Comparison of ENCODE assay signal across 8 mouse cellular contexts in genomic region chr10:95515293-95515931, GRCm38 (mm10). TPM values are rescaled to one million over a fixed set of nuclear protein-coding genes. Genes with fewer than 3 reads are reported as not detected.
DNase-seq lines count a peak whose midpoint lies in the region; ATAC-seq and TF ChIP-seq lines count a peak whose summit lies in the region.

No protein-coding gene starts in this region.

- H3K9me3 ChIP-seq in intestine, embryonic 16.5 days (ENCODE audit: control insufficient read depth, low read length), result peaks cover 3% of the 10 kb centered on the region; the same call in 1 of the 2 replicates

- TF ChIP-seq POLR2A in lung, adult 2 months (IDR thresholded peaks at IDR 0.05; ENCODE audit: borderline replicate concordance, extremely low read depth, low read depth, low read length), result no peak

- DNase-seq in embryo, embryonic 10 days (ENCODE audit: low spot score), result peak; percentile 37
- no peak for DNase-seq in embryo, embryonic 9.5 days (ENCODE audit: extremely low spot score)
- DNase-seq in NIH3T3 (ENCODE audit: low read depth), result peak; percentile 59
- peak; percentile 68 for DNase-seq in gastrocnemius, postnatal 10 days
- peak; percentile 59 for DNase-seq in lung, adult 2 months

- H3K4me3 ChIP-seq in intestine, embryonic 16.5 days (ENCODE audit: low read length), result peak overlapping the region; percentile 93
- H3K4me3 ChIP-seq in lung, adult 2 months (replicated peaks; ENCODE audit: extremely low read depth, low read depth, low read length), result peak overlapping the region; percentile 87

- peak overlapping the region; percentile 99 for H3K27ac ChIP-seq in intestine, embryonic 16.5 days (ENCODE audit: low read length)

- ATAC-seq in common myeloid progenitor, adult 5-6 weeks (replicated peaks; ENCODE audit: low read depth, poor library complexity, severe bottlenecking), result peak; percentile 20; the same call in 1 of the 2 replicates
- ATAC-seq in intestine, embryonic 16.5 days, result peak; percentile 71
- ATAC-seq in neutrophil, adult 5-6 weeks (ENCODE audit: extremely low read depth, insufficient number of reproducible peaks, low FRiP score, poor library complexity, severe bottlenecking), result 0 out of 2 replicates have a peak, but pooled peaks have one; percentile 1

- TF ChIP-seq CTCF in lung, adult 2 months (IDR thresholded peaks at IDR 0.05; ENCODE audit: insufficient read depth, low read length), result no peak

- H3K4me2 ChIP-seq in intestine, embryonic 16.5 days (ENCODE audit: low read depth, low read length), result peak overlapping the region; percentile 55

- no peaks in the 10 kb centered on the region for H3K27me3 ChIP-seq in intestine, embryonic 16.5 days (replicated peaks; ENCODE audit: control insufficient read depth, insufficient read depth, low read length)

- under 1% methylated on average over 79 of the region's 80 CpGs for WGBS in intestine, embryonic 16.5 days
- WGBS in lung, adult 2 months, result under 1% methylated on average over 79 of the region's 80 CpGs

- peak overlapping the region; percentile 99 for H3K9ac ChIP-seq in intestine, embryonic 16.5 days (ENCODE audit: low read depth, low read length)

- H3K4me1 ChIP-seq in intestine, embryonic 16.5 days (ENCODE audit: control insufficient read depth, insufficient read depth, low read length), result peaks cover 12% of the 10 kb centered on the region
- H3K4me1 ChIP-seq in lung, adult 2 months (ENCODE audit: control insufficient read depth, insufficient read depth, low read length), result peaks cover 5% of the 10 kb centered on the region

- H3K36me3 ChIP-seq in intestine, embryonic 16.5 days (ENCODE audit: control insufficient read depth, insufficient read depth, low read length), result no peaks in the 10 kb centered on the region

RNA-seq across cellular contexts. Expression of gene Ube2n, which starts 0.5 kb away (rescaled TPM):
- total RNA-seq in common myeloid progenitor, adult 5-6 weeks (2017), result 146 and 182 TPM in 2 replicates
- total RNA-seq in gastrocnemius, postnatal 10 days (2021), result 100 to 1,000 TPM; 111 to 139 TPM
- polyA plus RNA-seq in intestine, embryonic 16.5 days (2015; fragmentation: Nextera tagmentation; extraction: Ambion mirVana), result 251 and 288 TPM in 2 replicates
- 25.5 and 41.1 TPM in 2 replicates for polyA plus RNA-seq in lung, adult 2 months (2012; rRNA removed)
- total RNA-seq in neutrophil, adult 5-6 weeks (2017), result 79.7 and 91.8 TPM in 2 replicates

RNA-seq across cellular contexts. Expression of gene Mrpl42, which starts 13.7 kb away (rescaled TPM):
- total RNA-seq in common myeloid progenitor, adult 5-6 weeks (2017), result 160 and 174 TPM in 2 replicates
- 100 to 1,000 TPM; 222 to 273 TPM for total RNA-seq in gastrocnemius, postnatal 10 days (2021)
- polyA plus RNA-seq in intestine, embryonic 16.5 days (2015; fragmentation: Nextera tagmentation; extraction: Ambion mirVana), result 346 and 385 TPM in 2 replicates
- 39.3 and 80.6 TPM in 2 replicates for polyA plus RNA-seq in lung, adult 2 months (2012; rRNA removed)
- total RNA-seq in neutrophil, adult 5-6 weeks (2017), result 44.4 and 49.7 TPM in 2 replicates

RNA-seq across cellular contexts. Expression of gene Nudt4, which starts 48.5 kb away (rescaled TPM):
- 42.8 and 54.6 TPM in 2 replicates for total RNA-seq in common myeloid progenitor, adult 5-6 weeks (2017)
- 100 to 1,000 TPM; 212 to 218 TPM for total RNA-seq in gastrocnemius, postnatal 10 days (2021)
- 34.2 and 58.2 TPM in 2 replicates for polyA plus RNA-seq in intestine, embryonic 16.5 days (2015; fragmentation: Nextera tagmentation; extraction: Ambion mirVana)
- 18.7 and 22.5 TPM in 2 replicates for polyA plus RNA-seq in lung, adult 2 months (2012; rRNA removed)
- total RNA-seq in neutrophil, adult 5-6 weeks (2017), result 233 and 255 TPM in 2 replicates

Comparison
In these comparisons a context has a peak if more than half of its experiments do, and no peak if none do; other contexts are left out.
1. ATAC-seq: peak in every context shown above with its lines; median percentile 71 in intestine, embryonic 16.5 days; 20 in common myeloid progenitor, adult 5-6 weeks; 1 in neutrophil, adult 5-6 weeks.